Mouse (Mus musculus) adrenal gland, postnatal 10 days (tissue): ENCODE measurements at regions not wholly inside any gene's neighbourhood (a gene's known extent, or its start where the extent isn't known, plus 50 kb on each side); places are given as distances from the start of the nearest gene placed in this dataset.

Source experiments
- DNase-seq: peaks from one replicate; pipeline ENCODE4 v3.0.0; 2021; ENCODE audit warnings: mixed read lengths

GRCm38 (mm10) chr1:165086131-165086530 lies 74.4 kb downstream of the Tbx19 start:
- DNase-seq = no peak

- no peak for DNase-seq
Measured at GRCm38 (mm10) chr1:165084753-165085152, 75.8 kb downstream of the Tbx19 start.

DNA sequence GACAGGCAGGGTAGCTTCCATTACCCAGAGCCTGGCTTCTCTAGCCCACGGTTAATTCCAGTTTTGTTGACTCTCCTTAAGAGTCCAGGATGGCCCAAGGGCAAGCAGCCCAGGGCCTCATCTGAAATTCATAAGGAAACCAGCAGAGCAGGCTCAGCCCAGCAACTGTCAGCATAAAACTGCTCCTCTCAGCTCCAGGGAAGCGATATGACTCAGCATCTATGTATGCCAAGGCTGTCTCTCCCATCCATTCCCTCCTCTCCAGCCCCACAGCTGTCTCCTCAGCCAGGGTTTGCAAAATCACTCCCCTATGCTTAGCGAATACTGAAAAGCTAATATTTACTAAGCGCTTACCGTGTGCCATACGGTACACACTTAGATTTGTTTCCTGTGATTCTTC lies 76.4 kb downstream of the Tbx19 start:
- peak; percentile 51 for DNase-seq

- DNase-seq = no peak
Measured at GRCm38 (mm10) chr1:165080351-165080750, 80.2 kb downstream of the Tbx19 start.

GRCm38 (mm10) chr1:165077313-165077712 lies 83.3 kb downstream of the Tbx19 start:
- DNase-seq = no peak

DNA sequence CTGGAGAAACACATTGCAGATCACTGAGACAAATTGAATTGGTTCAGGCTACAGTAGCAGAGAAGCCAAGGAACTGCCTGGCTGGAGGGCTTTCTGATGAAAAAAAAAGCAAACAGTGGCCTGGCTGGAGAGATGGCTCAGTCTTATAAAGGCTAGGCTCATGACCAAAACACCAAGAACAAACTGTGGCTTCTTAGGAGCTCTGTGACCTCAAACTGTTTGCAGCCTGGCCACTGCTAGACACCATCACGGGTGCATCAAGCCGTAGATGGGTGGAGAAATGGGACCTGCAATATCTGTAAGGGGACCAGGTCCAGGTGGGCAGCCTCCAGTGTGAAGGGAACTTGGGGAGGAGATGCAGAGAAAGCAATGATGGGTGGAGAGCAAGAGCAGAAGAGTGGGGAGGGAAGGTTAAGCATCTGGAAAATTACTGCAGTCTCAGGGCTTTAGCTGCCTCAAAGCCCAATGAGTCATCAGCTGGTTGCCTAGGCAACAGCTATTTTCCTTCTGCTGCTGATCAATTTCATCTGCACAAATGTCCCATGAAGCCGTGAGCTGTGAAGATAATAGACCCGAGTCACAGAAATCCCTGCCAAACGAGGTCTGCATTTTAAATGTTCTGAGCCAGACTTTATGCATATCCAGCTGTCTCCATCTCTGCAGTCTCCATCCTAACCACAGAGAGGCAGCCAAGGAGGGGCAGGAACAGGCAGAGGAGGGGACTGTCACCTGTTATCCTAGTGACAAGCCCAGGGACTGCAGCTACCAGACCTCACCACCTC lies 85.1 kb downstream of the Tbx19 start:
- DNase-seq = peak; percentile 57

- DNase-seq = no peak
Measured at GRCm38 (mm10) chr1:165071831-165072491, 88.6 kb downstream of the Tbx19 start.

DNA sequence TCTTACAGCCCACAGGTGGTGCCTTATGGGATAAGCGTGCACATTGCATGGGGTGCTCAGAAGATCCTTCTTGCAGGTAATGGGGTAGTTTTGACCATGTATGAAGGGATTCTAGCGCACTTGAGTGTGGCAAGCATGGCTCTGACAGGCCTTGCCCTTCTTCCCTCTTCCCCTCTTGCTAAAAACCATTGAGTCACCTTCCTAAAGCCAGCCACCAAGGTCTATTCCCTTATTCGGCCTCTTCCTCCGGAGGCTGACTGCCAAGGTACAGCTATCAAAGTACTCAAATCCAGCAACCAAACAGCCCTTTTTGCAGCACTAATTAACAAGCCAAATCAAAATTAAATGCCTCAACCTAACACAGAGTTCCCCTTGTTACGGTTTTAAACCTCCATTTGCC lies 95.6 kb downstream of the Tbx19 start:
- DNase-seq = no peak

DNA sequence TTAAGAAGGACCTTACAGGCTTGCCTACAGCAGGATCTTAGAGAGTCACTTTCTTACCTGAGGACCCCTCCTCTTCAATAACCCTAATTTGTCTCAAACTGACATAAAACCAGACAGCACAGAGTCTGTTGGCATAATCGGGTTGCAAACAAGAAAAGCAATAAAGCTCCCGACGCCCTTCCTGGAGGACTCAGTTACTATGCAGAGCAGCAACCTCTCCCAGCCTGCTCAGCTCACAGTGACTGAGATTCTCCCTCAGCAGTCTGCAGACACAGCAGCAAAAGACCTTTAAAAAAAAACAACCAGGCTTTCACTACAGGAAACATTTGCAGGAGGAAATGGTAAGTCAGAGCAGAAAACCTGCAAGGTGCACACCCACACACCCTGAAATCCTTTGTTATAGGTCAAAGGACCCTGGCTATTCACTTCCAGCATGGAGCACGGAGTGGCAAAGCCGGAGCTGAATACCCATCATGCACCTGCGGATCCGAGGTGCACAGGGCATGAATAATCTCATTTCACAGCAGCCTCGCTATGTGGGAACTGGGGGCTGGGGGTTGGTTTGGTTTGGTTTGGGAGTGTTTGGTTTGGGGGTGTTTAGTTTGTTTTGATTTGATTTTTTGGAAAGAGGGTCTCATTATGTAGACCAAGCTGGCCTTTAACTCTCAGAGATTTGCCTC lies 97.6 kb downstream of the Tbx19 start:
- no peak for DNase-seq

DNA sequence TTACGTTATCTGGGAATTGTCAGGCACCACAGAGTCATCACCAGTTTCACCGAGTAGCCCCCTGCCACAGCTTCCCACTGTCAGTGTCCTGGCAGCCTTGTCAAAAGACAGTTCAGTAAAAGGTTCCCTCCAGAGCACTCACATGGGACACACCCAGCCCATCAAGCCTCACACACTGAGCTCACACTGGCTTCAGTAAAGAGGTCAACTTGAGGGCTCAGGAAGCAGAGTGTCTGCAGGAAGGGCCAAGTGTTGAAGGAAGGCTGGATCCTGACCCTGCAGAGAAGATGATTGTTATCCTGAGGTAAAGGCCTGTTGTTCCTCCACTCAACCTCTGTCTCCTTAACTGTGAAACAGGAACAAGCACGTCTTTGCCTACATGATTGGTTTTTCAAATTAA lies 99.2 kb downstream of the Tbx19 start:
- DNase-seq = no peak

DNA sequence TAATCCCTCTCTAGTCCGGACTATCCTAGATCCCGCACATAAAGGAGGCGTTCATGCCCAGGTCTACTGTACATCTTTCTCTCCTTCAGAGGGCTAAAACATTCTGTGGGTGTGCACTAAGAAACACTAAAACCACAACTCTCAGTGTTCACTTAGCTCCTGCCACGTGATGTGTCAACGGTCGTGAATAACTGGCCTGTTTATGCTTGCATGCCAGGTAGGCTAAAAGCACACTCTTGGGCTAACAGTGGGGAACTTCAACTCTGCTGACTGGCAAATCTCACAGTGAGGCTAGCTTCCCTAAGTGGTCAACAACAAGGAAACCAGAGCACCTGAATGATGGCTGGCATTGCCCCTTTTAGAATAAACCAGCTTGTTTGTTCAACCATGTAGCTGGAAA lies 106.3 kb downstream of the Tbx19 start:
- no peak for DNase-seq

DNA sequence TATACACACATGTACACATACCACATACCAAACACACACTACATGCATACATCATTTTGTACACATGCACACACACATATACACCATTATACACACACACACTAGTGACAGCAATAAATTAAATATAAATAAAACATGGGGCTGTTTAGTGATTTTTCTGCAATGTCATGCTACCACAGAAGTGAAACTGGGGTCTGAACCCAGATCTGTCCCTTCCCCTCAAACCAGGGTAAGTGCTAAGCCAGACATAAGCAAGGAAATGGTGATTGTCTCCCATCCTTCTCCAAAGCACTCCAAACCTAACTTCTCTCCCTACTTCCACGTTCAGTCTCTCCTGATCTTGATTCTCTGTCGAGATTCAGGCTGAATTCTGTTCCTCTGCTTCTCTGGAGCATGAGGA lies 109.3 kb downstream of the Tbx19 start:
- no peak for DNase-seq

- no peak for DNase-seq
Measured at GRCm38 (mm10) chr1:165050176-165050575, 110.4 kb downstream of the Tbx19 start.

DNA sequence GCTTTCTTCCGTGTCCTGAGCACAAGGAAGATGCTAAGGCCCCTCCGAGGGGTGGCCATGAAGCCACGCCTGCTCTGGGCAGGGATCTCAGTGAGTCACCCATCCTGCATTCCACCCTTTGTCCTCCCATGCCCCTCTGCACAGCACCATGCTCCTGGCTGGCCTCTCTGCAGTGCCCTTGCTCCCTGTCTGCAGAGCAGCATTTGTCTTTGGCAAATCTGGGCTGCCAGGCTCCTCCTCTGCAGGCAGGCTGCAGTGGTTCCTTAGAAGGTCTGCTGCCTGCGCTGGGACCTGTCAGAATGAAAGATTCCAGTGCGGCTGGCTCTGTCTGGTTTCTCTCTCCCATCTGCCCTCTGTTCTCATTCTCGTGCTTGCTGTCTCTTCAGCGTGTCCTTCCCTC lies 111.3 kb upstream of the Xcl1 start:
- peak; percentile 72 for DNase-seq

DNA sequence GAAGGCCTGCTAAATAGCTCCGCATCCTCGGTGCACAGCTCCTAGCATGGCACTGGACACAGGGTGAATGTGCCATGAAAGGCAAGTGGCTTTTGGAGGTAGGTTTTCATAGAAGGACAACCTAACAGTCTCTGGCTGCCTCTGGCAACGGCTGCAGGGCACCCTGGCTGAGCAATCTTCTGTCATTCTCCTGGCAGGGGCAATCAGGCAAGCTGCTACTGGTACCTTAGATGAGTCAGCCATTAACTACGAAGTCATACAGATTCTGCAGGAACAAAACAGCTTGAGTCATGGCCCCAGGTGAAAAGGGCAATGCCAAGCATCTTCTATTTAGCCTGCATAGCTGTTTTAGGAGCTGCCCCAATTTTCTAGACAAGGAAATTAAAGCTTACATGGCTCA lies 110.7 kb upstream of the Xcl1 start:
- DNase-seq = peak; percentile 20

DNA sequence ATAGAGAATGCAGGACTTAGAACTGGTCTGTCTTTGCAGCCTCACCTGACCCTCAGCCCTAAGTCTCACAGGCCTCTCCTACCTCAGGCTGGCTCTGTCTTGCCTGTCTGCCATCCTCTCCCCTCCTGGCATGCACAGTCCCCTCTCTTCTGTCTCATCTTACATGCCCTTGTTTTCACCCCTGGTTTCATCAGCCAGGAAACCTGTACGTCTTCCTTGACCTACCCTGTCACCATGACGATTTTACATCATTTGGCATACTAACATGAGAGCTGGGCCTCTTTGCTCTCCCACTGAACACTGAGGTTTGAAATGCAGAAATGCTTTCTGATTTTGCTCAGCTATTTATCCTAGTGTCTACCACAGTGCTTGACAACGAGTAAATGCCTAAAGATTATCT lies 108.0 kb upstream of the Xcl1 start:
- DNase-seq = no peak

- no peak for DNase-seq
Measured at GRCm38 (mm10) chr1:165042105-165042504, 106.8 kb upstream of the Xcl1 start.

DNA sequence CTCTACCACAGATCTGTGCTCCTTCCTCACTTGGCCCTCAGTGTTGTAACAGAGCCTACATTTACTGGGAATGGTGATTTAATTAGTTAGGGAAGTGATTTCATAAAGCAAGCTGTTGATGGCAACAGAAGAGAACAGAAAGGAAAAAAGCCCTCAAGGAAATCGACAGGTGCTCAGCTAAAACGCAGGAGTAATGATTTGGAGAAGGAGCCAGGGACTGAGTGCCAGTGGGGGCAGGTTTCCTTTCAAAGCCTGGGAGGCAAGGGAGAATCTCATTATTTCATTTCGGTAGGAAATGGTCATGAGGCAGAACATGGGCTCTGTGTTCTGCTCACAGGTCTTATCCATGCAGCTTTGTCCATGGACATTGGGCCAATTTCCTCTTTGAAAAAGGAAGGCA lies 101.3 kb upstream of the Xcl1 start:
- DNase-seq = no peak

DNA sequence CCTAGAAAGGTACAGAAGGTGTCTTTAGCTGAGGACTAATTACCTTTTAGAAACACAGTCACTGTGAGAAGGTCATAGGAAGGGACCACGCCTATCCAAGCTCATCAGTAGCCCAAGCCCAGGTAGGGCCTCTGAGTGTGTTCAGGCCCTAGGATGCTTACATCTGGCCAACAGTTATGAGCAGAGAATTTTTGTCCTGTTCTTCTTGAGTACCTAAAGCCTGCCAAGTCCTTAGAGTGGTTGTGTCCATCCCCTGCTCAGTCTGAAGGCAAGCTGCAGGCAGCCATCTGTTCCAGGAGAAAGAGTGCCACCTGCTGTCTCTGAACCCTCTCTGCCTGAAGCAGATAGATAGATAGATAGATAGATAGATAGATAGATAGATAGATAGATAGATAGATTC lies 100.3 kb upstream of the Xcl1 start:
- DNase-seq = peak; percentile 36

- no peak for DNase-seq
Measured at GRCm38 (mm10) chr1:165020960-165021563, 85.7 kb upstream of the Xcl1 start.

DNA sequence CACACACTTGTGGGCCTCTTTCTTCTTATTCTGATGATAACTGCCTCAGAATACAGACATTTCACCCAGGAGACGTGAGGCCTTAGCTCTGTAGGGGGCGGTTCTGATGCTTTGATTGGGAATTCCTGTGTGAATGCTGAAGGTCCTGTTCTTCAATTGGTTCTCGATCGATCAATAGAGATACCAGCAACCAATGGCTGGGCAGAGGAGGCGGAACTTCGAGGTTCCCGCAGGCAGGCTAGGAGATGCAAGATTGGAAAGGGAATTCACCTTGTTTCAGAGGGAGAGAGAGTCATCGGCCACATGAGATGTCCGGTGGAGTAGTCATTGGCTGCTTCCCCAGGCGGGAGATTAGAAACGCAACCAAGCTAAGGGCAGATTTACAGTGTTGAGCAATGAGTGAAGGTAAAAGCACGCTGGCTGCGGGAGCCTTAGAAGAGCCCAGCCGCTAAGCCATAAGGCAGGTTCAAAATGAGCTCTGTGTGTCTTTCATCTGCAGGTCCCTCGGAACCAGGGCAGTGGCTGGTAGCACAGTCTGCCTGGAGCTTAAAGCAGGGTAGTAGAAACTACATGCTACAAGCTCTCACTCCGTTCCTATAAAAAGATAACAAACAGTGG lies 83.5 kb upstream of the Xcl1 start:
- peak; percentile 23 for DNase-seq

DNA sequence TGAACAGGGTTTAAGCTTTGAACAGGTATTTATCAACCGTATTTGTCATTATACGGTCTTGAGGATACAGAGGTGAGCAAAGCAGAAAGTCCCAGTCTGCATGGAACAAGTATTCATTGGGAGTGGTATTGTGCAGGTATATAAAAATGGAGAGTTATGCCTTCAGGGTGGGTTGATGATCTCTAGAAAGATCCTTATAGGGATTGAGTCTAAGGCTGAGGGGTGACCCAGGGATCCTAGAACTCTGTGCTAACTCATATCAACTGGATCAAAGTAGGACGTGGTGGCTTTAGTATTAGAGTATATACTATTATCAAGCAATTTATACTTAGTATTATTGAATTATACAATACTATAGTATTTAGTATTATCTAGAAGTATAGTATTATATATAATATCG lies 82.9 kb upstream of the Xcl1 start:
- no peak for DNase-seq

DNA sequence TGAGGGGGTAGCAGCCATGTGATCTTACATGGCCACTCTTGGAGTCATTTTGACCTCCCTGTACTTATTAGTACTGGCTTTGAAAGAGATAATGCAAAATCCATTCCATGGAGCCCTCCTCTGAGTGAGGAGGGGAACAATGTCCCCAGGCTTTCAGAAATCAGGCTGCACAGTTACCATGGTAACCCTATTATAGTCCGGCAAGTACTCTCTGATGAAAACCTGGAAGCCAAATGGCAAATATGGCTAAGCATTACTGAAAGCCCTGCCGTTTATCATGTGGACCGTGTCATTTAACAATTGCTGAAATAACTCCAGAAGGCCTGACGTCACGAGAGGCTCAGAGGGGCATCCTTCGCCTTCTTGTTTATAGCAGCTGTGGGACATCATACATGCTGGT lies 82.5 kb upstream of the Xcl1 start:
- no peak for DNase-seq
